In the genomic region with DNA sequence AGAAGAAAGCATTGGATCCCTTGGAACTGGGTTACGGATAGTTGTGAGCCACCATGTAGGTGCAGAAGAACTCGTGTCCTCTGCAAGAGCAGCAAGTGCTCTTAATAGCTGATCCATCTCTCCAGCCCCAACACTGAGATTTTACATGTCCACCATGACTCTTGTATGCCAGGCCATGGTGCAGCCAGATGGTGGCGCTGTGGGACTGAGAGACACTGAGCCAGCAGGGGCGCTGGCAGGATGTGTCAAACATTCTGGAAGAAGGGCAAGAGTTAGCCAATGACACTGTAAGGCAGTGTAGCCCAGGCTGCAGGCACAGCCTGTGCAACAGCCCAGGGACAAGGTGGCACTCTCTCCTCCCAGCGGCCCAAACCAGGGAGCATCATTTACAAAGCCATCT, we compare ENCODE assay signal across 9 mouse cellular contexts. TPM values are rescaled to one million over a fixed set of nuclear protein-coding genes. Genes with fewer than 3 reads are reported as not detected.
A peak's percentile ranks its signal among the peaks of the same experiment; 100 is the strongest.
DNase-seq lines count a peak whose midpoint lies in the region.
"Had no signal": no experiment of that assay in that cellular context is flagged by ENCODE, and none has a peak within 500 bp of the region (broad histone marks: within the 10 kb centered on the region; RNA-seq: fewer than 3 reads in every experiment).

No protein-coding gene starts in this region.

- no peaks in the 10 kb centered on the region for H3K4me1 ChIP-seq in heart, embryonic 10.5 days
- peaks cover 30% of the 10 kb centered on the region for H3K4me1 ChIP-seq in midbrain, embryonic 10.5 days

- 28% methylated on average over 5 of the region's 5 CpGs for WGBS in heart, embryonic 10.5 days
- 20% methylated on average over 5 of the region's 5 CpGs for WGBS in midbrain, embryonic 10.5 days

- H3K4me3 ChIP-seq in heart, embryonic 10.5 days, result no peak overlapping the region
- H3K4me3 ChIP-seq in midbrain, embryonic 10.5 days, result no peak overlapping the region

- no peak overlapping the region for H3K27ac ChIP-seq in heart, embryonic 10.5 days
- H3K27ac ChIP-seq in midbrain, embryonic 10.5 days (replicated peaks), result no peak overlapping the region
- H3K27ac ChIP-seq: macrophage had no signal

- DNase-seq in heart, postnatal 10 days, result peak; percentile 73 to 81
- no peak for DNase-seq in heart, embryonic 10.5 days (ENCODE audit: low spot score)
- peak; percentile 78 to 92 for DNase-seq in adrenal gland, adult (ENCODE audit: inconsistent age in 2 of 2, low spot score in 1 of 2)
- peak; percentile 92 for DNase-seq in embryo, embryonic 10.5 days (ENCODE audit: low spot score)
- DNase-seq in heart, postnatal 4 days, result peak; percentile 87
- peak; percentile 25 to 54 for DNase-seq in left cerebral cortex, adult 8-10 months (ENCODE audit: low spot score in 2 of 2)
- peak; percentile 87 for DNase-seq in midbrain, embryonic 10.5 days (ENCODE audit: low spot score)
- peak; percentile 68 to 88 for DNase-seq in spleen, postnatal 4 days (ENCODE audit: low spot score in 2 of 2)

- peaks cover 67% of the 10 kb centered on the region for H3K27me3 ChIP-seq in heart, embryonic 10.5 days (ENCODE audit: insufficient read depth, poor library complexity, severe bottlenecking)
- H3K27me3 ChIP-seq in midbrain, embryonic 10.5 days (ENCODE audit: low read depth, poor library complexity, severe bottlenecking), result peaks cover 95% of the 10 kb centered on the region

- H3K36me3 ChIP-seq in heart, embryonic 10.5 days, result no peaks in the 10 kb centered on the region
- no peaks in the 10 kb centered on the region for H3K36me3 ChIP-seq in midbrain, embryonic 10.5 days

- intact Hi-C loops in heart, postnatal 10 days (cut with DNase I), result loop anchor here (5.0 kb wide), 2 partner anchors 303 to 433 kb away; no protein-coding TSS in a partner anchor

- H3K9me3 ChIP-seq in heart, embryonic 10.5 days, result no peaks in the 10 kb centered on the region
- H3K9me3 ChIP-seq in midbrain, embryonic 10.5 days (replicated peaks), result no peaks in the 10 kb centered on the region

RNA-seq across cellular contexts. Expression of a gene that starts 14.2 kb away (rescaled TPM):
- total RNA-seq in heart, postnatal 10 days (2021), result 1 to 10 TPM; 3.4 to 4.2 TPM
- 8.9 and 18.2 TPM in 2 replicates for polyA plus RNA-seq in heart, embryonic 10.5 days (2016; fragmentation: Nextera tagmentation; extraction: Ambion mirVana)
- 1 to 10 TPM; 4.9 to 6.6 TPM for total RNA-seq in heart, postnatal 4 days (2021)
- total RNA-seq in left cerebral cortex, adult 8-10 months (2022), result 10 to 100 TPM; 53.8 to 61.2 (median 56.4) TPM
- 11.4 and 13.3 TPM in 2 replicates for polyA plus RNA-seq in midbrain, embryonic 10.5 days (2016; fragmentation: Nextera tagmentation; extraction: Ambion mirVana)

Comparison
In these comparisons a context has a peak if more than half of its experiments do, and no peak if none do; other contexts are left out.
1. RNA of a gene that starts 14.2 kb away (total RNA-seq): 53.8 to 61.2 TPM in left cerebral cortex, adult 8-10 months; 4.9 to 6.6 TPM in heart, postnatal 4 days and 3.4 to 4.2 TPM in heart, postnatal 10 days; every median in the first group is over 4 times any median in the second.